Mouse (Mus musculus): ENCODE measurements around the gene Plppr3. TPM values are rescaled to one million over a fixed set of nuclear protein-coding genes. Genes with fewer than 3 reads are reported as not detected.

Plppr3 gene
- polyA plus RNA-seq, 1 experiment from 2014 or later: 9.1 TPM

GRCm38 (mm10) chr10:79916808-79917531 is 42.5 kb upstream of the Plppr3 start, which contains the start of gene Kiss1r:
Gene Kiss1r (plus strand): TSS chr10:79916971.
- Histone ChIP-seq H3K4me1 (ENCODE audit: control insufficient read depth, insufficient read depth, low read length) (peaks cover 52% of the 10 kb centered on the region), H3K4me3 (ENCODE audit: low read length) (peak within 1 kb of the TSS; percentile 92), H3K9me3 (replicated peaks; ENCODE audit: control insufficient read depth, low read length) (no peaks in the 10 kb centered on the region), H3K36me3 (ENCODE audit: control insufficient read depth, insufficient read depth) (no peaks in the 10 kb centered on the region), H3K27me3 (ENCODE audit: control insufficient read depth, insufficient read depth, low read length) (peaks cover 45% of the 10 kb centered on the region), H3K9ac (ENCODE audit: low read length) (peak within 1 kb of the TSS; percentile 98), H3K27ac (ENCODE audit: low read length) (peak within 1 kb of the TSS; percentile 78), H3K4me2 (ENCODE audit: low read depth, low read length) (peak within 1 kb of the TSS; percentile 95)
- 2% methylated on average over 42 of the region's 42 CpGs for WGBS
- ATAC-seq (replicated peaks; ENCODE audit: extremely low read depth, insufficient read depth, low FRiP score): peak; percentile 78

- ATAC-seq (replicated peaks; ENCODE audit: extremely low read depth, insufficient read depth, low FRiP score): no peak
- H3K4me1 ChIP-seq (ENCODE audit: control insufficient read depth, insufficient read depth, low read length): peaks cover 45% of the 10 kb centered on the region
- H3K4me2 ChIP-seq (ENCODE audit: low read depth, low read length): peak overlapping the region; percentile 95
These were observed 41.6 kb upstream of the Plppr3 start for GRCm38 (mm10) chr10:79916081-79916480.

DNA sequence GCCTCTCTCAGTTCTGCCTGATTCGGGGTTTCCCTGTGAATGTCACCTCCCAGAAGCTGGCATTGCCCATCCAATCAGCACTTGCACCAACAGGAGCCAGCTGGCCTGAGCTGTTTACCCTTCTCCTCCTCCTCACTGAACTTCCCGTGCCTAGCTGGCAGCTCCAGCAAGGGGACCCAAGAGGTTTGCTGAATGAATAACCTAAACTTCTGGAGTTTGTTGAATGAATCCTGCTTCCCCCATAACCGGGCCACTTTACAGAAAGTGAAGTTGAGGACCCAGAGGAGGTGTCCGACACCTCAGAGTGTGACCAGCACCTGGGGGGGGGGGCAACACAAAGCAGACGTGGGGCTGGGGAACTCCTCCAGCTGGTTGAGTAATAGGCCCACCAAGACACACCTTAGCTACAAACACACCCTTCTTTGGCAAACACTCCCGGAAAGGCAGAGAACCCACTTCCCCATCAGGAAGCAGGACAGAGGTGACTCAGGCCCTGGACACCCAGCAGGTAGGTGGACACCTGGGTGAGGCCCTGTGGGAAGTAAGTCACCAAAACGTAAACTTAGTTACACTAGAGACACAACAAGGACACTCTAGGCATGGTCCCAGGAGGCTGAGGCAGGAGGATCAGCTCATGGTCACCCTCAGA is 40.6 kb upstream of the Plppr3 start:
- Histone ChIP-seq H3K9me3 (replicated peaks; ENCODE audit: control insufficient read depth, low read length) (no peaks in the 10 kb centered on the region), H3K36me3 (ENCODE audit: control insufficient read depth, insufficient read depth) (peaks cover 8% of the 10 kb centered on the region), H3K4me1 (ENCODE audit: control insufficient read depth, insufficient read depth, low read length) (peaks cover 40% of the 10 kb centered on the region), H3K4me2 (ENCODE audit: low read depth, low read length) (no peak overlapping the region), H3K27ac (ENCODE audit: low read length) (no peak overlapping the region), H3K27me3 (ENCODE audit: control insufficient read depth, insufficient read depth, low read length) (peaks cover 26% of the 10 kb centered on the region), H3K9ac (ENCODE audit: low read length) (peak overlapping the region; percentile 51; the same call in 1 of the 2 replicates), H3K4me3 (ENCODE audit: low read length) (no peak overlapping the region)
- ATAC-seq (replicated peaks; ENCODE audit: extremely low read depth, insufficient read depth, low FRiP score): no peak
- 66% methylated on average over 7 of the region's 7 CpGs for WGBS

More at GRCm38 (mm10) chr10:79916081-79916480, 41.6 kb upstream of the Plppr3 start:
- WGBS: 12% methylated on average over 8 of the region's 8 CpGs
- H3K27ac ChIP-seq (ENCODE audit: low read length): 0 out of 2 replicates have a peak overlapping the region, but pooled peaks have one; percentile 78
- no peaks in the 10 kb centered on the region for H3K9me3 ChIP-seq (replicated peaks; ENCODE audit: control insufficient read depth, low read length)
- H3K36me3 ChIP-seq (ENCODE audit: control insufficient read depth, insufficient read depth): peaks cover 4% of the 10 kb centered on the region
- peaks cover 37% of the 10 kb centered on the region for H3K27me3 ChIP-seq (ENCODE audit: control insufficient read depth, insufficient read depth, low read length)
- peak overlapping the region; percentile 92 for H3K4me3 ChIP-seq (ENCODE audit: low read length)
- H3K9ac ChIP-seq (ENCODE audit: low read length): peak overlapping the region; percentile 98

DNA sequence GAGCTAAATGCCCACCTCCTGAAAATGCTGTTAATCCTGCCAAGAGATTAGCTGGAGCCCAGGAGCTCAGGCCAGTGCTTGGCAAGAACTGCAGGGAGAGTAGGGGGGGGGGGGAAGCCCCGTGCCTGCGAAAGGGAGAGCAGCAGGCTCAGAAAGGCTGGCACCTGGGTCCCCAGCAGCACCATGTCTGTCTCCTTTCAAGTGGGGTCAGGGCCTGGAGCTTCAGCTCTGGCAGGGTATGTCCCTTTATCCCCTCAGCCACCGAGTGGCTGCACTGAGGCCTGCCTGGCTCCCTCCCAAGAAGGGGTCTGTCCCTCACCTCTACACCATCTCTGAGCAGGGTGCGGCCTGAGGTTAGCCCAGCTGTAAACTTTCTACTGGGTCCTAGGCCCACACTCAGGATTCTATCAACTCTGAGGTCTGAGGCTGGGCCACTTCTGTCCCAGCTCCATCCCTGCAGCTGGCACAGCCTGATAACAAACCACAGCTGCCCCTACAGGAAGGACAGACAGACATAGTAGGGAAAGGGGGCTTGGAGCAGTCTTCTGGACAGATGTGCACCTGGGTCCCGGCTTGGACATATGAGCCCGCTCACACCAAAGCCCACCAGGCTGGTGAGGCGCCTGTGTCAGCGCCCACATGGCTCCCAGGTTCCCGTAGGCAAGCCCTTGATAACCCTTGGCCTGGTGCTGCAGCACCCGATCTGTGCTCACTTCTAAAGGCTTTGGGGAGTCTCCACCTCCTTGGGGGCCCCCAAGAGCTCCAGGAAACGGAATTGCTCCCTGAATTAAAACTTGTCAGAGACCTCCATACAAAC is 39.9 kb upstream of the Plppr3 start:
- ATAC-seq (replicated peaks; ENCODE audit: extremely low read depth, insufficient read depth, low FRiP score): no peak
- 58% methylated on average over 11 of the region's 11 CpGs for WGBS
- Histone ChIP-seq H3K4me2 (ENCODE audit: low read depth, low read length) (no peak overlapping the region), H3K27me3 (ENCODE audit: control insufficient read depth, insufficient read depth, low read length) (peaks cover 19% of the 10 kb centered on the region), H3K9me3 (replicated peaks; ENCODE audit: control insufficient read depth, low read length) (no peaks in the 10 kb centered on the region), H3K9ac (ENCODE audit: low read length) (peak overlapping the region; percentile 51), H3K27ac (ENCODE audit: low read length) (no peak overlapping the region), H3K36me3 (ENCODE audit: control insufficient read depth, insufficient read depth) (peaks cover 8% of the 10 kb centered on the region), H3K4me3 (ENCODE audit: low read length) (no peak overlapping the region), H3K4me1 (ENCODE audit: control insufficient read depth, insufficient read depth, low read length) (peaks cover 43% of the 10 kb centered on the region)

- no peak for ATAC-seq (replicated peaks; ENCODE audit: extremely low read depth, insufficient read depth, low FRiP score)
- 65% methylated on average over 20 of the region's 20 CpGs for WGBS
- Histone ChIP-seq H3K27me3 (ENCODE audit: control insufficient read depth, insufficient read depth, low read length) (no peaks in the 10 kb centered on the region), H3K9me3 (replicated peaks; ENCODE audit: control insufficient read depth, low read length) (no peaks in the 10 kb centered on the region), H3K4me2 (ENCODE audit: low read depth, low read length) (no peak overlapping the region), H3K36me3 (ENCODE audit: control insufficient read depth, insufficient read depth) (peaks cover 8% of the 10 kb centered on the region), H3K4me3 (ENCODE audit: low read length) (no peak overlapping the region), H3K9ac (ENCODE audit: low read length) (no peak overlapping the region), H3K4me1 (ENCODE audit: control insufficient read depth, insufficient read depth, low read length) (peaks cover 33% of the 10 kb centered on the region), H3K27ac (ENCODE audit: low read length) (no peak overlapping the region)
These were observed 38.0 kb upstream of the Plppr3 start for GRCm38 (mm10) chr10:79912412-79912811.

GRCm38 (mm10) chr10:79910556-79910955 is 36.1 kb upstream of the Plppr3 start, which contains the start of gene Gm26602:
Gene Gm26602 (plus strand): TSS chr10:79910856.
- WGBS: 90% methylated on average over 4 of the region's 4 CpGs
- Histone ChIP-seq H3K4me2 (ENCODE audit: low read depth, low read length) (no peak within 1 kb of the TSS), H3K9me3 (replicated peaks; ENCODE audit: control insufficient read depth, low read length) (no peaks in the 10 kb centered on the region), H3K27me3 (ENCODE audit: control insufficient read depth, insufficient read depth, low read length) (no peaks in the 10 kb centered on the region), H3K27ac (ENCODE audit: low read length) (peak within 1 kb of the TSS; percentile 66), H3K4me3 (ENCODE audit: low read length) (no peak within 1 kb of the TSS), H3K9ac (ENCODE audit: low read length) (no peak within 1 kb of the TSS), H3K36me3 (ENCODE audit: control insufficient read depth, insufficient read depth) (peaks cover 15% of the 10 kb centered on the region), H3K4me1 (ENCODE audit: control insufficient read depth, insufficient read depth, low read length) (peaks cover 26% of the 10 kb centered on the region)
- ATAC-seq (replicated peaks; ENCODE audit: extremely low read depth, insufficient read depth, low FRiP score): no peak

- Histone ChIP-seq H3K27ac (ENCODE audit: low read length) (peak overlapping the region; percentile 66), H3K36me3 (ENCODE audit: control insufficient read depth, insufficient read depth) (peaks cover 24% of the 10 kb centered on the region), H3K9ac (ENCODE audit: low read length) (peak overlapping the region; percentile 37), H3K27me3 (ENCODE audit: control insufficient read depth, insufficient read depth, low read length) (no peaks in the 10 kb centered on the region), H3K4me2 (ENCODE audit: low read depth, low read length) (peak overlapping the region; percentile 50), H3K4me3 (ENCODE audit: low read length) (peak overlapping the region; percentile 15; the same call in 1 of the 2 replicates), H3K4me1 (ENCODE audit: control insufficient read depth, insufficient read depth, low read length) (peaks cover 14% of the 10 kb centered on the region), H3K9me3 (replicated peaks; ENCODE audit: control insufficient read depth, low read length) (no peaks in the 10 kb centered on the region)
- ATAC-seq (replicated peaks; ENCODE audit: extremely low read depth, insufficient read depth, low FRiP score): peak; percentile 50
- 21% methylated on average over 14 of the region's 14 CpGs for WGBS
These were observed 34.9 kb upstream of the Plppr3 start for GRCm38 (mm10) chr10:79909092-79909922.

All from heart, embryonic 16.5 days (tissue).